Mouse (Mus musculus) hindbrain, embryonic 15.5 days (tissue): Measurements from ENCODE around the gene Ahnak. TPM values are rescaled to one million over a fixed set of nuclear protein-coding genes. Genes with fewer than 3 reads are reported as not detected.
A peak's percentile ranks its signal among the peaks of the same experiment; 100 is the strongest.

Experiments
- ATAC-seq: fragments of 200-750 bp; cut with Nextera tagmentation; 2 replicates; pipeline ENCODE4 v1.8.0; 2017; ENCODE audit warnings: low read depth, moderate number of reproducible peaks, moderate TSS enrichment; ENCODE audit not compliant: low FRiP score
- H3K27ac ChIP-seq: fragments of 300-500 bp; sonication (generic); replicated peaks from 2 replicates; pipeline ENCODE4 v1.5.1; 2015; ENCODE audit warnings: mild to moderate bottlenecking, inconsistent platforms
- H3K27me3 ChIP-seq: fragments of 300-500 bp; sonication (generic); 2 replicates; pipeline ENCODE4 v1.6.1; 2015; ENCODE audit warnings: control low read depth, inconsistent platforms
- H3K36me3 ChIP-seq: fragments of 300-500 bp; sonication (generic); 2 replicates; pipeline ENCODE4 v1.6.1; 2015; ENCODE audit warnings: control low read depth, inconsistent platforms
- H3K4me1 ChIP-seq: fragments of 300-500 bp; sonication (generic); replicated peaks from 2 replicates; pipeline ENCODE4 v1.6.1; 2015; ENCODE audit warnings: control low read depth, inconsistent platforms
- H3K4me2 ChIP-seq: fragments of 300-500 bp; sonication (generic); 2 replicates; pipeline ENCODE4 v1.6.1; 2015; ENCODE audit warnings: moderate library complexity, mild to moderate bottlenecking, inconsistent platforms
- H3K4me3 ChIP-seq: fragments of 300-500 bp; sonication (generic); 2 replicates; pipeline ENCODE4 v1.5.1; 2015; ENCODE audit warnings: mild to moderate bottlenecking, inconsistent platforms
- H3K9ac ChIP-seq: fragments of 300-500 bp; sonication (generic); 2 replicates; pipeline ENCODE4 v1.6.1; 2015; ENCODE audit warnings: inconsistent platforms
- H3K9me3 ChIP-seq: fragments of 300-500 bp; sonication (generic); 2 replicates; pipeline ENCODE4 v1.6.1; 2016; ENCODE audit warnings: control low read depth, inconsistent platforms
- WGBS: fragments of 180-500 bp; shearing (Covaris S2); methylation state at CpG from one replicate; pipeline ENCODE4 v1.1.7; 2015; 5-methylcytosine and 5-hydroxymethylcytosine counted together
- polyA plus RNA-seq: library from polyadenylated mRNA; unstranded; fragments of >200 nt; fragmentation: Nextera tagmentation; extraction: Ambion mirVana; gene quantifications from 2 replicates; pipeline ENCODE4 v1.2.1, GENCODE M21; 2015

Gene Ahnak
- 4.6 TPM in 2 replicates for polyA plus RNA-seq

DNA sequence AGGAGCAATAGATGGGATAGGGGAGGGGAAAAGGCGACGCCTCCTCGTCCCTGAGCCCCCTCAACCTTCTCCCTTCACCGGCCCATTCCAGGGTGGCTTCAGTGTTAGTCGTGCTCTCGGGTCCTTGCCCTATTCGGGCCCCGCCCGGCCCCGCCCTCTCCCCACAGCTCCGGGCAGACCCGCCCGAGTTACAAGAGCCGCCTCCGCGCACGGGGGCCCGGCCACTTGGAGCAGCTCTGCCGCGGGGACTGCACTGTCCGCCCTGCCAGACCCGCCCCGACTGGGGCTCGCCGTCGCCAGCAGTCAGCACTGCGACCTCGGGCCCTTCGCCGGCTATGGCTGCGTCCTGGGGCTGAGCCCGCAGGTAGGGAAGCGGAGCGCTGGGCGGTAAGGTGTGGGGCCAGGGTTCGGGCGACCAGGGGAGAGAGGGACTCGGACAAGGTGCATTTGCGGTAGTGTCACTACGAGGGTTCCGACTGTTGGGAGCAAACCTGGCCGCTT, at the start of gene Ahnak:
Gene Ahnak (plus strand): TSS at position 219 of the 501 bp plus-strand sequence.
- H3K27ac ChIP-seq: peak within 1 kb of the TSS; percentile 63
- no peaks in the 10 kb centered on the region for H3K36me3 ChIP-seq
- H3K4me2 ChIP-seq: peak within 1 kb of the TSS; percentile 74
- peak within 1 kb of the TSS; percentile 49 for H3K4me3 ChIP-seq
- H3K9me3 ChIP-seq: no peaks in the 10 kb centered on the region
- WGBS: under 1% methylated on average over 38 of the region's 42 CpGs
- ATAC-seq: peak; percentile 7; the same call in 1 of the 2 replicates
- H3K27me3 ChIP-seq: peaks cover 36% of the 10 kb centered on the region
- H3K9ac ChIP-seq: peak within 1 kb of the TSS; percentile 34
- peaks cover 42% of the 10 kb centered on the region for H3K4me1 ChIP-seq

DNA sequence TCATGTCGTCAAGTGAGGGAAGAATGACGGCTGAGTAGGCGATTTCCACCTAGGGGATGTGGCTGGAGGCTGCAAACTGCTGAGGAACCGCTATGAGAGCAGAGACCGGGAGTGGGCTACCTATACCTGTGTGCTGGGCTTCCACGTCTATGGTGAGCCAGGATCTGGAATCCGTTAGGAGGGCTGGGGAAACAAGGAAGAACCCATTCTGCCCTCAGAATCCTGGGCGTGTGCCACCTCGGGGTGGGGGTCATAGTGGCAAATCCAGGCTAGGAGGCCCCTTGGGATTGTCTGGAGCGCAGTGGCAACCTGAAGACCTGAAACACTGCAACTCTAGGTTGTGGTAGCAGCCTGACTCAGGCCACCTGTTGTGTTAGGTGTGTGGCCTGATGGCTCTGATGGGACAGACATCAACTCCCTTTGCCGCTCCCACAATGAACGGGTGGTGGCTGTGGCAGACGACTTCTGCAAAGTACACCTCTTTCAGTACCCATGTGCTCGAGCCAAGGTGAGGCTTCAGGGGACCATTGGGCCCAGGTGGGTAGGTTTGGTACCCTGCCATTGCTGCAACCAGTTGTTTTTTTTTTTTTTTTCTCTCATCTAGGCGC, 48.5 kb upstream of the Ahnak start:
- 84% methylated on average over 15 of the region's 15 CpGs for WGBS
- no peak for ATAC-seq
- Histone ChIP-seq H3K9me3 (no peaks in the 10 kb centered on the region), H3K9ac (no peak overlapping the region; the same call in 1 of the 2 replicates), H3K27ac (no peak overlapping the region), H3K4me1 (peaks cover 37% of the 10 kb centered on the region), H3K4me3 (peak overlapping the region; percentile 92; the same call in 1 of the 2 replicates), H3K4me2 (peak overlapping the region; percentile 66; the same call in 1 of the 2 replicates), H3K27me3 (no peaks in the 10 kb centered on the region), H3K36me3 (peaks cover 10% of the 10 kb centered on the region)

DNA sequence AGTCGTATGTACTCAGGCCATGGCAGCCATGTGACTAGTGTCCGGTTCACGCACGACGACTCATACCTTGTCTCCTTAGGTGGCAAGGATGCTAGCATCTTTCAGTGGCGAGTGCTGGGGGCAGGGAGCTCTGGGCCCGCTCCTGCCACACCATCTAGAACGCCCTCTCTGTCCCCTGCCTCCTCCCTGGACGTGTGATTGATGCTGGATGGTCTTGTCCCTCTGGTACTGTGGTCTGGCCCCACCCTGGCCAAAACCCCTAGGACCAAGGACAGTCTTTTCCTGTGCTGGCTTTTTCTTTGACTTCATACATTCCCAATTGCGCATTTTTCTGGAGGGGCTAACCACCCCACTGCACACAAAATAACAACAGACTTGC, 48.0 kb upstream of the Ahnak start:
- H3K36me3 ChIP-seq: peaks cover 13% of the 10 kb centered on the region
- H3K27me3 ChIP-seq: no peaks in the 10 kb centered on the region
- peak overlapping the region; percentile 94 for H3K9ac ChIP-seq
- peak overlapping the region; percentile 90 for H3K27ac ChIP-seq
- H3K4me2 ChIP-seq: peak overlapping the region; percentile 66
- H3K4me3 ChIP-seq: peak overlapping the region; percentile 92
- no peaks in the 10 kb centered on the region for H3K9me3 ChIP-seq
- peaks cover 37% of the 10 kb centered on the region for H3K4me1 ChIP-seq
- WGBS: 29% methylated on average over 10 of the region's 10 CpGs
- ATAC-seq: peak; percentile 24; the same call in 1 of the 2 replicates

DNA sequence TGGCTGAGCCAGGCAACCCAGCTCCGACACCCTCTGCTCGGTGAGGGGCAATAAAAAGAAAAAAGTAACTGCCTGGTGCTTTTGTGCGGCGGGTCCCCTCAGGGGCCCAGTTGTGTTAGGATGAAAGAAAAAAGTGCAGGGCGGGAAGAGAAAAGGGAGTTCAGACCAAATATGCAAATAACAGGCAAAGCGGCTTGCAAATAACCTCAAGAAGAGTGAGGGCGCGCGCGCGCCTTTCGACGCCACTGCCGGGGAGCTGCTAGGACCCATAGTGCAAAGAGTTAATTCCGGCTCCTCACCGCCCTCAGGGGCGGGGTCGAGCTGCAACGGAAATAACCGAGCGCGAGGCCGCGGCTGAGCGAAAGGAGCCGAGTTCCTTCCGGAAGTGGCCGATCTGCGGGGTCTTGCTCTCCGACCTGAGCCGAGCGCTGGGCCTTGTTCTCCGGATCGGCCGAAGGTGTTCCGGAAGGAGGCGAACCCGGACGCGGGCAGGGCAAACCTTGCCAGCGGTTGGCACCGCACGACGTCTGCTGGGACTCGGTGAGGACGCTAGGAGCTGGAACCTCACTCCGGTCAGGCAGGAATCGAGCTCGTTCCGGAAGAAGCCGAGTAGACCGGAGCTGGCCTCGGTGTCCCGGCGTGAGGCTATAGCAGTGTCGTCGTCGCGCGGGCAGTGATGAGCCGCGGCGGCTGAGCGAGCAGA, 47.4 kb upstream of the Ahnak start, which contains the start of gene Mta2:
Gene Mta2 (plus strand): TSS at position 361 of the 703 bp plus-strand sequence.
- Histone ChIP-seq H3K36me3 (peaks cover 18% of the 10 kb centered on the region), H3K9me3 (no peaks in the 10 kb centered on the region), H3K4me1 (peaks cover 37% of the 10 kb centered on the region), H3K27ac (peak within 1 kb of the TSS; percentile 90), H3K9ac (peak within 1 kb of the TSS; percentile 94), H3K4me2 (peak within 1 kb of the TSS; percentile 66), H3K4me3 (peak within 1 kb of the TSS; percentile 92), H3K27me3 (no peaks in the 10 kb centered on the region)
- peak; percentile 95 for ATAC-seq
- under 1% methylated on average over 64 of the region's 64 CpGs for WGBS

DNA sequence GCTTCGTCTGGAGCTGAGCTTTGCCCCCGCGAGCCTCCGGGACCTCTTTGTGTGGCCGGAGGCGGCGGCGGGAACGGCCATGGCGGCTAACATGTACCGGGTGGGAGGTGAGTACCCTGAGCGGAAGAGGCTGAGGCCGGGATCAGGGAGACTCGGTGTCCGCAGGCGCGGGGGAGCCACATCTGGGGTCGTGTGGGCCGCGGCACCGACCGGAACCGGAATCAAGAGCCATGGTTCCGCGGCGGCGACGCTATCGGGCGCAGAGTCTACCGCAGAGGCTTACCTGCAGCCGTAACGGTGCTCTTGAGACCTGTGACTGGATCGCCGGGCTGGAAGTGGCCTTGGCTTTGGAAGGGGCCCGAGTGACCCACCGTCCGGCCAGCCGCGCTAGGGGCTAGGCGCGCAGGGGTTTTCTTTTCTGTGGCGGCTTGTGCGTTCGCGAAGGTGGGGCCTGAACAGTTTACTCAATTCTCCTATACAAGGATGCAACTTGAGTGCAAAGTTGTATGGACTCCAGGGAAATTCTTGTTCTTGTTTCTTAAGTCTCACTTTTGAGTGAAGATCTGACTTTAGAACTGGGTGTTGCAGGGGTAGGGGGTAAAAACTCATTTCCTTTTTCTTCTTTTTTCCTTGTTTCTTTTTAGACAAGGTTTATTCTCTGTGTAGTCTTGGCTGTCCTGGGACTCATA, 46.7 kb upstream of the Ahnak start:
- peak overlapping the region; percentile 90 for H3K27ac ChIP-seq
- H3K4me3 ChIP-seq: peak overlapping the region; percentile 92
- H3K9ac ChIP-seq: peak overlapping the region; percentile 94
- peaks cover 37% of the 10 kb centered on the region for H3K4me1 ChIP-seq
- under 1% methylated on average over 46 of the region's 46 CpGs for WGBS
- H3K27me3 ChIP-seq: no peaks in the 10 kb centered on the region
- no peaks in the 10 kb centered on the region for H3K9me3 ChIP-seq
- H3K4me2 ChIP-seq: peak overlapping the region; percentile 66
- H3K36me3 ChIP-seq: peaks cover 24% of the 10 kb centered on the region
- ATAC-seq: peak; percentile 29; the same call in 1 of the 2 replicates

DNA sequence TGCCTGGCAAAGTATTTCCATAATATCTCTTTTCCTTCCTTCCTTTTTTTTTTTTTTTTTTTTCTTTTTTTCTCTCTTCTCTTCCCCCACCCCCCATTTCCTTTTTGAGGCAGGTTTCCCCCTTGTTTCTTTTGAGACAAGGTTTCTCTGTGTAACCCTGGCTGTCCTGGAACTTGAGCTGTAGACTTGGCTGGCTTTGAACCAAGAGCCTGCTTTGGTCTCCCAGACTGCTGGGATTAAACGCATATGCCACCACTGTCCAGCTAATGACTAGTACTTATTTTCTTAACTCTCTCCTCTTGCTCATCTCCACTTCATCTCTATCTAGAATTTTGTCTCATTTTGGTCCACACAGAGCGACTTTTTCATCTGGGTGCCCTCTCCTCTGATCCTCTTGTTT, 46.0 kb upstream of the Ahnak start:
- Histone ChIP-seq H3K36me3 (peaks cover 31% of the 10 kb centered on the region), H3K27ac (peak overlapping the region; percentile 90; the same call in 1 of the 2 replicates), H3K4me1 (peaks cover 37% of the 10 kb centered on the region), H3K4me2 (peak overlapping the region; percentile 66), H3K9ac (peak overlapping the region; percentile 94), H3K27me3 (no peaks in the 10 kb centered on the region), H3K9me3 (no peaks in the 10 kb centered on the region), H3K4me3 (peak overlapping the region; percentile 92)
- no peak for ATAC-seq
- 66% methylated on average over 2 of the region's 2 CpGs for WGBS

DNA sequence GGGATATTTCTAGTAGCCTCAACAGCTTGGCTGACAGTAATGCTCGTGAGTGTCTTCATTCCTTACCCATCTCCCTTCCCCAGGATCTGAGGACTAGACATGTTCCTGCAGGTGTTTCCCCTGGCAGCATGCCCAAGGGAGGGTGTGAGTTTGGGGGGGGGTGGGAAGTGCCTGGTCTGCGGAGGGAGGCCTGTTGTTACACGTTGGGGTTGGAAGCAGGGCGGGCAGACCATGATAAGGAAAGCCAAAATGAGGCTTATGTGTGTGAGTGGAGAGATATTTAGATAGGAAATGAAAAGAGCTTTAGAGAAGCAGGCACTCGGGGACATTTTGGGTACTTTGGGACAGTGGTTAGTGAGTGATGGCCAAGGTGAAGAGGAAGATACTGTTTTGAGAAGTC, 45.0 kb upstream of the Ahnak start:
- WGBS: 60% methylated on average over 5 of the region's 5 CpGs
- peak overlapping the region; percentile 66; the same call in 1 of the 2 replicates for H3K4me2 ChIP-seq
- H3K27ac ChIP-seq: no peak overlapping the region
- no peaks in the 10 kb centered on the region for H3K9me3 ChIP-seq
- H3K36me3 ChIP-seq: peaks cover 41% of the 10 kb centered on the region
- H3K27me3 ChIP-seq: no peaks in the 10 kb centered on the region
- ATAC-seq: no peak
- peak overlapping the region; percentile 13 for H3K4me3 ChIP-seq
- 0 out of 2 replicates have a peak overlapping the region, but pooled peaks have one; percentile 94 for H3K9ac ChIP-seq
- peaks cover 37% of the 10 kb centered on the region for H3K4me1 ChIP-seq

DNA sequence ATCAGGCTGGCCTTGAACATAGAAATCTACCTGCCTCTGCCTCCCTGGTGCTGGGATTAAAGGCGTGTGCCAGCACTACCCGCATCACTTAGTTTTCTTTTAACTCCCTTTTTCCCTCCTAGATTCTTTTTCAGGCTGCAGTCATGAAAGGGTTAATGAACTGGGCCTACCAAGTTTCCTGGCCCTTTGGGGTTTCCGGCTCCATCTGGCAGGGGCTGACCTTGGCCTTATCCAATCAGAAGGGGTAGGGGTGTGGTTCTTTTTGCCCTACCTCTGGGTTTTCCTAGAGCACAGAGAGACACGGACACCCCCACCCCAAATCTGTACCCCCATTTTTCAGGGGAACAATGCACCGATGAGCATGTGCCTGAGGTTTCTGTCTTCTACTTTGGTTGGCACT, 44.3 kb upstream of the Ahnak start:
- no peaks in the 10 kb centered on the region for H3K9me3 ChIP-seq
- no peak overlapping the region for H3K27ac ChIP-seq
- WGBS: 32% methylated on average over 5 of the region's 5 CpGs
- no peak for ATAC-seq
- no peaks in the 10 kb centered on the region for H3K27me3 ChIP-seq
- peak overlapping the region; percentile 66 for H3K4me2 ChIP-seq
- H3K9ac ChIP-seq: 0 out of 2 replicates have a peak overlapping the region, but pooled peaks have one; percentile 12
- H3K4me3 ChIP-seq: no peak overlapping the region
- peaks cover 37% of the 10 kb centered on the region for H3K4me1 ChIP-seq
- H3K36me3 ChIP-seq: peaks cover 45% of the 10 kb centered on the region

DNA sequence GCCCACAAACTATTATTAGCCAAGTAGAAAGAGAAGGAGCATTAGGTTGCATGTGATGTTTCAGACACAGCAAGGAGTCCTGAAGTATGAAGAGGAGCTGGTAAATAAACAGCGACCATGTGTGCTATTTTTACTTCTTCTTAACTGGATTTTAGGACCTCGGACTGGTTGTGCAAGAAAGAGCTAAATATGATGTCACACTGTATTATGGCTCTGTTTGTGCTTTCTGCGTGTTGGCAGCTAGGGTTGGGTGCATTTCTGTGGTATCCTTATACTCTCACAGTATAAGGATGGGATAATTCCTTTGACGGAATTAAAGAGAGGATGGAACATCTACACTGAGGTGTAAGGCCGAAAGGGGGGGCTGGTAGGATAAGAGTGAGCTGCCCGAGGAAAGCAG, 43.8 kb upstream of the Ahnak start:
- WGBS: 81% methylated on average over 6 of the region's 6 CpGs

DNA sequence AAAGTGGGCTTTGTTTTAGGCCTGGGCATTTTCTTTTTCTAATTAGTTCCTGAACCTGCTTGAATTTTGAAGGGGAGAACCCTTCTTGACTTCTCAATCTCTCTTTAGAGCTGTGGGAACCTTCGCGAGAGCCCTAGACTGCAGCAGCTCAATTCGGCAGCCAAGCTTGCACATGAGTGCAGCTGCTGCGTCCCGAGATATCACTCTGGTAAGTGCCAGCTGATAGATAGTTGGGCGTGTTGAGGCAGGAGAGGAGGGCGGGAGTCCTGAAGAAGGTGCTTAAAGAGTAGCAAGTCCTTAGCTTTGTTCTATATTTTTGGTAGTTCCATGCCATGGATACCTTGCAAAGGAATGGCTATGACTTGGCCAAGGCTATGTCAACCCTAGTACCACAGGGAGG, 42.2 kb upstream of the Ahnak start:
- Histone ChIP-seq H3K9me3 (no peaks in the 10 kb centered on the region), H3K4me3 (no peak overlapping the region), H3K4me1 (peaks cover 26% of the 10 kb centered on the region), H3K9ac (no peak overlapping the region), H3K4me2 (no peak overlapping the region), H3K27ac (no peak overlapping the region), H3K36me3 (peaks cover 64% of the 10 kb centered on the region), H3K27me3 (no peaks in the 10 kb centered on the region)
- no peak for ATAC-seq
- WGBS: 95% methylated on average over 7 of the region's 7 CpGs

More for the DNA sequence above, 43.8 kb upstream of the Ahnak start:
- peaks cover 47% of the 10 kb centered on the region for H3K36me3 ChIP-seq
- no peaks in the 10 kb centered on the region for H3K9me3 ChIP-seq
- no peak overlapping the region for H3K9ac ChIP-seq
- ATAC-seq: no peak
- H3K4me2 ChIP-seq: peak overlapping the region; percentile 66; the same call in 1 of the 2 replicates
- no peak overlapping the region for H3K27ac ChIP-seq
- no peaks in the 10 kb centered on the region for H3K27me3 ChIP-seq
- H3K4me1 ChIP-seq: peaks cover 37% of the 10 kb centered on the region
- no peak overlapping the region for H3K4me3 ChIP-seq

DNA sequence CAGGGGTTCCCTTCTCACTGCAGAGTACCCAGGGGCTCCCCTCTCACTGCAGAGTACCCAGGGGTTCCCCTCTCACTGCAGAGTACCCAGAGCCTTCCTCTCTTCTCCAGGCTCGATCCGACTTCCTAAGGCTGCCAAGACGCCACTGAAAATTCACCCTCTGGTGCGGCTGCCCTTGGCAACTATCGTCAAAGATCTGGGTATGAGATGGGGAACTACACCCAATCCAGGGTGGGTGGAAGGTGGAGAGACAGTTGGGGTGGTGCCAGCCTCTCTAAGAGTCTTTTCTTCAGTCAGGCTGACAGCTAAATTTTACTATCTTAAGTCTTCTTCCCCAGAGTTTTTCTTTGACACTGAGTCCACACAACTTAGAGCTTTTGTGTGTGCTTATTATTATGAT, 38.9 kb upstream of the Ahnak start:
- WGBS: 90% methylated on average over 5 of the region's 5 CpGs
- Histone ChIP-seq H3K4me3 (no peak overlapping the region), H3K4me1 (peaks cover 26% of the 10 kb centered on the region), H3K36me3 (peaks cover 65% of the 10 kb centered on the region), H3K4me2 (no peak overlapping the region), H3K27me3 (no peaks in the 10 kb centered on the region), H3K27ac (no peak overlapping the region), H3K9ac (no peak overlapping the region), H3K9me3 (no peaks in the 10 kb centered on the region)
- no peak for ATAC-seq
